Mouse (Mus musculus) hindbrain, embryonic 16.5 days (tissue): ENCODE data around the gene Carns1. TPM values are rescaled to one million over a fixed set of nuclear protein-coding genes. Genes with fewer than 3 reads are reported as not detected.

Source experiments
- ATAC-seq: fragments of 200-750 bp; cut with Nextera tagmentation; 2 replicates; pipeline ENCODE4 v1.8.0; 2017; ENCODE audit warnings: moderate TSS enrichment, moderate library complexity
- H3K27ac ChIP-seq: fragments of 300-500 bp; sonication (generic); 2 replicates; pipeline ENCODE4 v1.5.1; 2014; ENCODE audit warnings: low read depth, mild to moderate bottlenecking, control low read depth, low read length, moderate library complexity
- H3K27me3 ChIP-seq: fragments of 300-500 bp; sonication (generic); replicated peaks from 2 replicates; pipeline ENCODE4 v1.6.1; 2014; ENCODE audit warnings: low read length; ENCODE audit not compliant: control insufficient read depth, insufficient read depth
- H3K36me3 ChIP-seq: fragments of 300-500 bp; sonication (generic); 2 replicates; pipeline ENCODE4 v1.6.1; 2014; ENCODE audit warnings: mild to moderate bottlenecking, low read length, moderate library complexity, mixed read lengths; ENCODE audit not compliant: control insufficient read depth, insufficient read depth
- H3K4me1 ChIP-seq: fragments of 300-500 bp; sonication (generic); 2 replicates; pipeline ENCODE4 v1.6.1; 2014; ENCODE audit warnings: low read depth, low read length; ENCODE audit not compliant: control insufficient read depth, insufficient read depth
- H3K4me2 ChIP-seq: fragments of 300-500 bp; sonication (generic); 2 replicates; pipeline ENCODE4 v1.6.1; 2014; ENCODE audit warnings: mild to moderate bottlenecking, low read length, control low read depth, moderate library complexity
- H3K4me3 ChIP-seq: fragments of 300-500 bp; sonication (generic); 2 replicates; pipeline ENCODE4 v1.5.1; 2014; ENCODE audit warnings: mild to moderate bottlenecking, low read length, control low read depth, moderate library complexity
- H3K9ac ChIP-seq: fragments of 300-500 bp; sonication (generic); 2 replicates; pipeline ENCODE4 v1.6.1; 2014; ENCODE audit warnings: low read depth, mild to moderate bottlenecking, control low read depth, low read length, moderate library complexity
- H3K9me3 ChIP-seq: fragments of 300-500 bp; sonication (generic); 2 replicates; pipeline ENCODE4 v1.6.1; 2014; ENCODE audit warnings: mild to moderate bottlenecking, low read length, moderate library complexity; ENCODE audit not compliant: control insufficient read depth
- WGBS: fragments of 180-500 bp; shearing (Covaris S2); extraction: QIAGEN DNeasy Blood & Tissue Kit; methylation state at CpG from one replicate; pipeline ENCODE4 v1.1.7; 2014; 5-methylcytosine and 5-hydroxymethylcytosine counted together
- polyA plus RNA-seq: library from polyadenylated mRNA; unstranded; fragments of >200 nt; fragmentation: Nextera tagmentation; extraction: Ambion mirVana; gene quantifications from 2 replicates; pipeline ENCODE4 v1.2.1, GENCODE M21; 2015

Carns1 gene
- polyA plus RNA-seq, 1 experiment from 2014 or later = 7.9 TPM

- whole genome bisulfite sequencing = 61% methylated on average over 4 of the region's 4 CpGs
- Histone ChIP-seq H3K27ac (no peak overlapping the region), H3K4me1 (peaks cover 21% of the 10 kb centered on the region), H3K9ac (no peak overlapping the region), H3K4me3 (no peak overlapping the region), H3K9me3 (no peaks in the 10 kb centered on the region), H3K36me3 (no peaks in the 10 kb centered on the region), H3K4me2 (no peak overlapping the region), H3K27me3 (0 out of 2 replicates have a peak, but pooled peaks cover 4% of the 10 kb centered on the region)
- ATAC-seq = no peak
Observed at GRCm38 (mm10) chr19:4204889-4205288, 29.6 kb upstream of the Carns1 start.

- 0 out of 2 replicates have a peak, but pooled peaks cover 4% of the 10 kb centered on the region for H3K27me3 ChIP-seq
- H3K36me3 ChIP-seq = no peaks in the 10 kb centered on the region
- no peak overlapping the region for H3K4me3 ChIP-seq
- no peak overlapping the region for H3K4me2 ChIP-seq
- H3K9ac ChIP-seq = no peak overlapping the region
- no peak for ATAC-seq
- no peaks in the 10 kb centered on the region for H3K9me3 ChIP-seq
- no peak overlapping the region for H3K27ac ChIP-seq
- H3K4me1 ChIP-seq = peaks cover 21% of the 10 kb centered on the region
- WGBS = 65% methylated on average over 13 of the region's 13 CpGs
Observed at GRCm38 (mm10) chr19:4203604-4204326, 28.5 kb upstream of the Carns1 start.

DNA sequence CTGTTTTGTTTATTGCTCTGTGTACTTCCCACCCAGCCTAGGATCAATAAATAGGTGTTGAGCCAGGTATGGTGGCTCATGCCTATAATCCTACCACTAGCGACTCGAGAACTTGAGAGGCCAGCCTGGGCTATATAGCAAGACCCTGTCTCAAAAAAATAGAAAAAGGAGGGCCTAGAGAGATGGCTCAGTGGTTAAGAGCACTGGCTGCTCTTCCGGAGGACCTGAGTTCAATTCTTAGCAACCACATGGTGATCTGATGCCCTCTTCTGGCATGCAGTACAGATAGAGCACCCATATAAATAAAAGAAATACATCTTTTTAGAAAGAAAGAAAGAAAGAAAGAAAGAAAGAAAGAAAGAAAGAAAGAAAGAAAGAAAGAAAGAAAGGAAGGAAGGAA, 27.9 kb upstream of the Carns1 start:
- no peak overlapping the region; the same call in 1 of the 2 replicates for H3K4me2 ChIP-seq
- no peak for ATAC-seq

GRCm38 (mm10) chr19:4202149-4202548, 26.9 kb upstream of the Carns1 start:
- peak overlapping the region; percentile 77 for H3K9ac ChIP-seq
- WGBS = 22% methylated on average over 7 of the region's 7 CpGs

More for the DNA sequence above, 27.9 kb upstream of the Carns1 start:
- Histone ChIP-seq H3K9me3 (no peaks in the 10 kb centered on the region), H3K27ac (no peak overlapping the region), H3K9ac (no peak overlapping the region), H3K4me3 (no peak overlapping the region), H3K27me3 (0 out of 2 replicates have a peak, but pooled peaks cover 4% of the 10 kb centered on the region), H3K4me1 (peaks cover 21% of the 10 kb centered on the region), H3K36me3 (no peaks in the 10 kb centered on the region)
- 68% methylated on average over 3 of the region's 3 CpGs for WGBS

GRCm38 (mm10) chr19:4201291-4201909, 26.1 kb upstream of the Carns1 start, which contains the start of gene Rad9a:
Gene Rad9a, minus strand, starts transcription at chr19:4201662.
- peak; percentile 86 for ATAC-seq

More at GRCm38 (mm10) chr19:4202149-4202548, 26.9 kb upstream of the Carns1 start:
- ATAC-seq = peak; percentile 7; the same call in 1 of the 2 replicates
- Histone ChIP-seq H3K9me3 (no peaks in the 10 kb centered on the region), H3K4me1 (peaks cover 21% of the 10 kb centered on the region), H3K27me3 (0 out of 2 replicates have a peak, but pooled peaks cover 4% of the 10 kb centered on the region), H3K4me3 (peak overlapping the region; percentile 77), H3K36me3 (peaks cover 1% of the 10 kb centered on the region), H3K4me2 (peak overlapping the region; percentile 97), H3K27ac (no peak overlapping the region)

GRCm38 (mm10) chr19:4197180-4197579, 21.9 kb upstream of the Carns1 start:
- Histone ChIP-seq H3K27ac (no peak overlapping the region), H3K4me3 (no peak overlapping the region), H3K9ac (no peak overlapping the region), H3K4me2 (no peak overlapping the region), H3K36me3 (peaks cover 32% of the 10 kb centered on the region), H3K4me1 (peaks cover 49% of the 10 kb centered on the region), H3K9me3 (no peaks in the 10 kb centered on the region), H3K27me3 (no peaks in the 10 kb centered on the region)
- no peak for ATAC-seq
- 75% methylated on average over 3 of the region's 3 CpGs for WGBS

More at GRCm38 (mm10) chr19:4201291-4201909, 26.1 kb upstream of the Carns1 start, which contains the start of gene Rad9a:
- peak within 1 kb of the TSS; percentile 97 for H3K4me2 ChIP-seq
- H3K27me3 ChIP-seq = 0 out of 2 replicates have a peak, but pooled peaks cover 2% of the 10 kb centered on the region
- H3K27ac ChIP-seq = peak within 1 kb of the TSS; percentile 64; the same call in 1 of the 2 replicates
- peak within 1 kb of the TSS; percentile 77 for H3K9ac ChIP-seq
- WGBS = under 1% methylated on average over 34 of the region's 34 CpGs
- H3K4me1 ChIP-seq = peaks cover 25% of the 10 kb centered on the region
- H3K4me3 ChIP-seq = peak within 1 kb of the TSS; percentile 77
- H3K9me3 ChIP-seq = no peaks in the 10 kb centered on the region
- peaks cover 9% of the 10 kb centered on the region for H3K36me3 ChIP-seq

DNA sequence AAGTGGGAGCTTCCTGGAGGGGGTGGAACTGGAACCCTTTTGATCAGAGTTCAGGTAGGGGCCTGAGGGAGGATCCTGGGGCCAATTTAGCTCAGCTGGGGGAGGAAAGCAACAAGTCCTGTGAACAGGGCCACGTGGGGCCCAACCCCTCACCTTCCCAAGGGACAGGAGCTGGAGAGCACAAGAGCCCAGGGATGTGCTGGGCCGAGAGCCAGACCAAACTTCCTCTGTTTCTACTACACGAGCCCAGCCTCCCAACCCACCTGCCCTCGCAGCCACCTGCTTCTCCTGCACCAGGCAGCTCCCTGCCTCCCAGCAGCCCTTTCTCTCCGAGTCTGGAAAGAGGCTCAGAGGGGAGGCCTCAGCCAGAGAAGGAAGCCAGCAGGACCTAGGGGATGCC, 21.3 kb upstream of the Carns1 start:
- Histone ChIP-seq H3K4me3 (no peak overlapping the region), H3K9ac (no peak overlapping the region), H3K4me1 (peaks cover 46% of the 10 kb centered on the region), H3K36me3 (peaks cover 32% of the 10 kb centered on the region), H3K27me3 (no peaks in the 10 kb centered on the region), H3K27ac (peak overlapping the region; percentile 27; the same call in 1 of the 2 replicates), H3K4me2 (no peak overlapping the region), H3K9me3 (no peaks in the 10 kb centered on the region)
- no peak for ATAC-seq
- WGBS = 51% methylated on average over 5 of the region's 5 CpGs

DNA sequence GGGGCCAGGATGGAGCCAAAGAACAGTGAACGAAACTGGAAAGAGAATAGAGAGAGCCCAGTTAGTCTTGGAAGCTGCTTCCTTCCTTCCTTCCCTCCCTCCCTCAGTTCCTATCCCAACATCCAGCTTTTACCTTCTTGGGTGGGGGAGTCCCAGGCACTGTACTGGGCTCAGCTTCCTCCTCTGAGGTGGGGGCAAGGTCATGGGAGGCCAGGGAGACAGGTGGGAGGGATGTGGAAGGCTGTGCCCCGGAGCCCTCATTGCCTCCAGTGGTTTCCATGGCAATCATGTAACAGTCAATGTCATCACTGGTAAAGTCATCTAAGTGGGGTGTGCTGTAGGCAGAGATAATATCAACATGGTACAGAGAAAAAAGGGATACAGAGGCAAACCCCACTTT, 20.8 kb upstream of the Carns1 start:
- peaks cover 32% of the 10 kb centered on the region for H3K36me3 ChIP-seq
- no peak overlapping the region for H3K9ac ChIP-seq
- no peaks in the 10 kb centered on the region for H3K9me3 ChIP-seq
- H3K27me3 ChIP-seq = no peaks in the 10 kb centered on the region
- H3K4me2 ChIP-seq = no peak overlapping the region
- H3K4me1 ChIP-seq = peaks cover 45% of the 10 kb centered on the region
- WGBS = 59% methylated on average over 2 of the region's 2 CpGs
- ATAC-seq = no peak
- no peak overlapping the region for H3K4me3 ChIP-seq
- H3K27ac ChIP-seq = no peak overlapping the region
